Mouse (Mus musculus): ENCODE measurements around the gene Nlrp6. TPM values are rescaled to one million over a fixed set of nuclear protein-coding genes. Genes with fewer than 3 reads are reported as not detected.

The Nlrp6 gene
- not detected in 4 replicates for total RNA-seq (2023)

DNA sequence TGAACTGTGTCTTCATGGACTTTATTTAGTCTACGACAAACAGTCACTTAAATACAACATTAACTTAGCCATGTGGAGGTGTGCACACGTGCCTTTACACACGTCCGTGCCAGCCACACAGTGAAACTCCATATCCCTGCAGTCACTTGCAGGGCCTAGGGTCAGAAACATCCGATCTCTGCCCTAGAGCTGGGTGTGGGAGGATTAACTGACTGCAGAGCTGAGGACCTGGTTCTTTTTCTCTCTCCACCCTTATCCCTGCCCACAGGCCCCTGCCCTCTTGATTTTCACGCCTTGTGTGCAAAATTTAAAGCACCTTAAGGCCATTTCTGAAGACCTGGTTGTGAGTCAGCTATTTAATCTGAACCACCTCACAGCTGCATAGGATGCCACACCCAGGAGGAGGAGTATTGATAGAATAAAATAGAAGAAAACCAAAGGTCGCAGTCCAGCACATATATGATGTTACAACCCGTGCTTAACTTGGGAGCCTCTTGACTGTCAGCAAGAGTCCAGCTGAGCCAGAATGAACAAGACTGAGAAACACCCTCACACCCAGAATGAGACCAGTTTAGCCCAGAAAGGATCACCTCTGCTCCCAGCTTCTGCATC is at the start of gene Nlrp6:
Nlrp6 (plus strand) TSS at position 485 of the 612 bp plus-strand sequence.

DNA sequence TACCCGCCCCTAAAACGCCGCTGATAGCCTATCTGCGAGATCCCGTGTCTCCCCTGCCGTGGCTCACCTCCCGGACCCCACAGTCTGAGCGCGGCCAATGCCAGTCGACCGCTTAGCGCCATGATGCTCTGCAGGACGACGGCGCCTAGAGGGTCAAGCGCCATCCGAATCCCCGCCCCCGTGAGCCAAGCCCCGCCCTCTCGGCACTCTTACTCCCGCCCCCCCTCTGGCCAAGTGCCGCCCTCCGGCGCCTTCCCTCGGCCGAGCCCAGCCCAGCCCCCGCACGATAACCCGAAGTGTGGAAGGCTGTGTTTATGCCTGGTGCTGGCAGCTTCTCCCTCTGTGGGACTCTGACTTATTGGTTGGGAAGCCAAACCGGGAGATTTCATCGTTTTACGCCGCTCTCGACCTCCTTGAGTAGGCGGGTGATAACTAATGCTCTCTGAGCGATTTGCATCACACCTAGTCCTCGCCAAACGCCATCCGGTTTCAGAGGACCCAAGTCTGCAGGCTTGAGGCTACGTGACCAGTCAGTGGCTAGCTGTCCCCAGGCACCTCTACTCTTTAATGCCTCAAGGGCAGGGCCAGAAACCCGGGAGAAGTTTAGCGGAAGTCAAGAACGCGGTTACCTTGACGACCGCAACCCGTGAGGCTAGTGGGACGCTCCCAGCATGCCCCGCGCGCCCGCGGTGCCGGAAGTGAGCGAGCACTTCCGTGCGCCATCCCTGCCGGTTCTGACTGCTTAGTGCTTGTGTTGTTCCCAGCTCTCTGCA is 38.8 kb upstream of the Nlrp6 start, which contains the start of the genes Psmd13 and Sirt3:
Psmd13 (plus strand) TSS at position 273 of the 773 bp plus-strand sequence.
Sirt3 (minus strand) TSS at position 614 of the 773 bp plus-strand sequence.

DNA sequence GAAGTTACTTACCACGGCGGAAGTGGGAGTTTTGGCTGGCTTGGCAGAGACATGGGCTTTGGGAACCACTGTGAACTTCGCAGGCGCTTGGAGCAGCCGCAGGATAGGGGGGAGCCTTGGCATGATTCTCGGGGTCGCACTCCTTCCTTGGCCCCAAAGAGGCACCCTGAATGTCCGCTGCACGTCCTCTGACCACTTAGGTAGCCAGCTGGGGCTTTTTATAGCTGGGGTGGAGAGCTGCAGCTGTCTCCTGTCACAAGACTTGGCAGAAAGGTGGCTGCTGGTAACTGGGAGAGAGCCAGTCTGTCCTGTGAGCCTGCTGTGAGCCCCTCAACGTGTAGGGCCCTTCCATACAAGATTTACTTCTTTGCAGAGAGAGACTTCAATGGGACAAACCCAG is 20.5 kb upstream of the Nlrp6 start, which contains the start of gene Cox8b:
Cox8b (minus strand) TSS at position 227 of the 400 bp plus-strand sequence.

DNA sequence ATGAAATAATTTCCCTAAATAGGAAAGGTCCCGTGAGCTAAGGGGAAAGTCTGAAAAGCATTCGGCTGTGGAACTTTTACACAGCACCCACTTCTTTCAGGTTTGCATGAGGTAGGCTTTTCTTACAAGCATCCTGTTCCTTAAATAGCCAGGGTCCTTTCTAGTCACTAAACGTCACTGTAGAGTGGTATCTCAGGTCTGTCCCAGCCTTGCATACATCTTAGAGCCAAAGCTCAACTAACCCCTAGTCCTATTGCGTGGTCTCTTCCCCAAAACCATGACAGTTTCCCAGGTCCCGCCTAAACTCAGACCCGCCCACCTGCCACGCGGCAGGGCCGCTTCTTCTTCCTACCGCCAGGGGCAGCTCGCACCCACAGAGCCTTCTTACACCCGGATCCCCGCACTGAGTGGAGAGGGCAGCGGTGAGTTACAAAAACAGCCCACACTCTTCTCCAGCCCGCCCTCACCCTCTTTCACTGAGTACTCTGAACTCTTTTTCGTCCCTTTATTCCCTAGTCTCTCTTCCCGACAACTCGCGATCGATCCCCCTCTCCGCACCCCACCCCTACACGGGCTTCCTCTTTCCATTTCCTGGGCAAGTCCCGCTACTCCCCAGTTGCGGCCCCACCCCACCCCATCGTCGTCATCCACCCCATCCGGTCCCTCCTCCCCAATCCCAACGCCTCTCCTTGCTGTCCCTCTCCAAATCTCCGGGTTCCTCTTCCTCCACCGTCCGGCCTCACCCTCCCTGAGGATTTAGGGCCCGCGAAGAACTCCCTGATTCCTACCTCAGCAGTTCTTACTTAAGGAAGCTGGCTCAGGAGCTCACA is 20.7 kb downstream of the Nlrp6 start, which contains the start of gene Pgghg:
Pgghg (plus strand) TSS at position 170 of the 830 bp plus-strand sequence.

DNA sequence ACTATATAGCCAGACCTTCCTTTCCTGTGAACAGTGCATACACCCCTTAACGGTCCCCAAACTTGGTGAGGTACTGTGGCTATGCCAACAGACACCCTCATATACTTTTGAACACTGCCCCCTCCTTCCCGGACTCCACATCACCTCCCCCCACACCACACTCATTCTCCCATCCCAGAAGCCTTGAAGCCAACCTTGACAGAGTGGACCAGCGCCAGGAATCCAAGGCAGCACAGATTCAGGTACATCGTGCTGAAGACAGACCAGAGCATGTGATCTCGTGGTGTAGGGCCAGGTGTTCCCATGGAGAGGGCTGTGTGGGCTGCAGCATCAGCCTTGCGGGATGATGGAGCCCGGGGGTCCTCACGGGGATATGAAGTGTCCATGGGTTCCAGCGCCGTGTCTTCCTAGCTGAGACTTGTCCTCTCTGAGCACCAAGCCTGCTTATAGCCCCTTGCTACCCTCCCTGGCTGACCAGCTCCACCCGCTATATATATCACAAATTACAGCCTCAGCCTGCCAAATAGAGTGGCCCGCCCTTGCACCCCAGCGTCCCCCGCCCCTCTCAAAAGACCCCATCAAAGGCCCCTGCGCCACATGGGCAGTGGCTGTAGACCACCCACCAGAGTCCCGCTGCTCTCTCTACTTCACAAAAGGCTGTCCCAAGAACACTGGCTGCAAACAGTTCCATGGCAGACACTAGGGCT is 29.3 kb downstream of the Nlrp6 start, which contains the start of gene Ifitm5:
Ifitm5 (minus strand) TSS at position 468 of the 707 bp plus-strand sequence.

DNA sequence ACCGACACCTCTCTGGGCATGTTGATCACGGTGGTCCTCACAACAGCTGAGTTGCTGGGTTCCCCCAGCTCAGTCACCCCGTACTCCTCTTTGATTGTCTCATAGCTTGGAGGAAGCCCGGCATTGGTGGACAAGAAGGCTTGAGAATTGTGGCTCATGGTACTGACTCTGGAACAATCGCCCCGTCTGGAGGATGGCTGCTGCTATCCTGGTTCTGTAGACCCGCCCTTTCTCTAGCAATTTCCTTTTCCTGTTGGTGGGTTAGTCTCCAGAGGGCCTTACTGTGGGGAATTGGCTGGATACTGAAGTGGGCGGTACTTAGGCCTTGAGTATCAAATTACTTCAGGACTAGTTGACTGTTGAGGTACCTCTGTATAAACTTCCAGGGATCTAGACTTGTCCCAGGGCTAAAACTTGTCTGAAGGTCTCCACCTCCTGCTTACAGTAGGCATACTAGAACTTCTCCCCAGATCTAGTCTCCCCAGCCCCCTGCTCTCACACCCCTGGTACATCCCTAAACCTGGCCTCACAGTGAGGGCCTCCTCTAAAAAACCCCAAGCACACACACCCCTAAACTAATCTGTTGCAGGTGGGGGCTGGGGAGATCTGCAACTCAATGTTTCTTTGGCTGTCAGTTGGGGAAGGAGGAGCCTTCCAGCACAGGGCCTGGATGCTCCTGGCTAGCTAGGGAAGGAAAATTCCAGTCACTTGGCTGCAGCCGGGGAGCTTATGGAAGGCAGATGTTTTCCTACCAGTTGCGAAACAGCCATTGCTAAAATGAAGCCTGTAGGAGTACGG is 35.3 kb downstream of the Nlrp6 start, which contains the start of the genes Gm45717 and Ifitm2:
Gm45717 (minus strand) TSS at position 180 of the 798 bp plus-strand sequence.
Ifitm2 (minus strand) TSS at position 230 of the 798 bp plus-strand sequence.

DNA sequence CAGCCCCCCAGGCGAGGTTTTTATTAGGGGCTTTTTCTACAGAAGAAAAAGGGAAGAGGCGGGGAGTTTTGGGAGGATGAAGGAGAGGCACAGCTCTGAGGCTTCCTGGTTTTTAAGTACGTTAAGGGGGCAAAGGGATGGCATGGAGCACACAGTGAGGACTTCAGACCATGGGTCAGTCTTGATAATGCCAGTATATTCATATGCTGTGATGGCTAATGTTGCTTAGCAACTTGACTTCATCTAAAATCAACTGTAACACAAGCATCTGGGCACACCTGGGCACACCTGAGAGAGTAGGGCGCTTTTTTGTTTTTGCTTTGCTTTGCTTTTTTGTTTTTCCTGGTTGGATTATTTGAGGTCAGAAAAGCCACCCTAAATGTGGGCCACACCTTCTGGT is 46.2 kb downstream of the Nlrp6 start, which contains the start of gene Ifitm1:
Ifitm1 (plus strand) TSS at position 301 of the 400 bp plus-strand sequence.

Other genes starting within 250 kb of the Nlrp6 start
- not detected in 4 replicates for gene Olfr45, start 239.0 kb upstream of the Nlrp6 start, total RNA-seq (2023)
- not detected in 4 replicates for gene Olfr541, start 223.6 kb upstream of the Nlrp6 start, total RNA-seq (2023)
- gene Cyp2e1, start 157.2 kb upstream of the Nlrp6 start, total RNA-seq (2023): not detected in 4 replicates
- gene Syce1, start 133.1 kb upstream of the Nlrp6 start, total RNA-seq (2023): not detected in 4 replicates
- not detected in 4 replicates for gene Zfp941, start 98.7 kb upstream of the Nlrp6 start, total RNA-seq (2023)
- not detected in 4 replicates for gene Urah, start 85.9 kb upstream of the Nlrp6 start, total RNA-seq (2023)
- gene Scgb1c1, start 75.4 kb upstream of the Nlrp6 start, total RNA-seq (2023): not detected in 4 replicates
- not detected in 4 replicates for gene Odf3, start 73.1 kb upstream of the Nlrp6 start, total RNA-seq (2023)
- gene Gm45785, start 64.6 kb upstream of the Nlrp6 start, total RNA-seq (2023): not detected in 4 replicates
- 93.4 to 117 TPM (median 99.1 TPM) in 4 replicates for gene Ric8a, start 63.9 kb upstream of the Nlrp6 start, total RNA-seq (2023)
- gene Bet1l, start 63.3 kb upstream of the Nlrp6 start, total RNA-seq (2023): 18.9 to 23.9 TPM (median 22.0 TPM) in 4 replicates
- gene Psmd13, start 38.9 kb upstream of the Nlrp6 start, total RNA-seq (2023): 76.1 to 84.1 TPM (median 77.2 TPM) in 4 replicates
- gene Sirt3, start 38.6 kb upstream of the Nlrp6 start, total RNA-seq (2023): 7.3 to 10.8 TPM (median 8.6 TPM) in 4 replicates
- not detected in 4 replicates for gene Cox8b, start 20.5 kb upstream of the Nlrp6 start, total RNA-seq (2023)
- gene Pgghg, start 20.5 kb downstream of the Nlrp6 start, total RNA-seq (2023): 15.9 to 23.8 TPM (median 18.4 TPM) in 4 replicates
- gene Ifitm5, start 29.4 kb downstream of the Nlrp6 start, total RNA-seq (2023): not detected in 4 replicates
- not detected in 4 replicates for gene Gm45717, start 35.0 kb downstream of the Nlrp6 start, total RNA-seq (2023)
- gene Ifitm2, start 35.1 kb downstream of the Nlrp6 start, total RNA-seq (2023): 10.4 to 16.2 TPM (median 12.9 TPM) in 4 replicates
- 1.2 TPM in 1 of 4 replicates, not detected in the others for gene Ifitm1, start 46.3 kb downstream of the Nlrp6 start, total RNA-seq (2023)
- 3.2 to 7.5 TPM (median 4.5 TPM) in 4 replicates for gene Ifitm3, start 89.9 kb downstream of the Nlrp6 start, total RNA-seq (2023)
- 1.6 to 1.9 TPM in 2 of 4 replicates, not detected in the others for gene Ifitm6, start 97.0 kb downstream of the Nlrp6 start, total RNA-seq (2023)
- gene Gm17387, start 108.2 kb downstream of the Nlrp6 start, total RNA-seq (2023): not detected in 4 replicates
- not detected in 4 replicates for gene B4galnt4, start 140.2 kb downstream of the Nlrp6 start, total RNA-seq (2023)
- gene Pkp3, start 157.3 kb downstream of the Nlrp6 start, total RNA-seq (2023): 21.8 to 29.7 TPM (median 25.9 TPM) in 4 replicates
- gene Sigirr, start 179.7 kb downstream of the Nlrp6 start, total RNA-seq (2023): 32.1 to 49.7 TPM (median 39.6 TPM) in 4 replicates
- gene Ano9, start 196.9 kb downstream of the Nlrp6 start, total RNA-seq (2023): not detected in 4 replicates
- gene Ptdss2, start 201.5 kb downstream of the Nlrp6 start, total RNA-seq (2023): 8.0 to 9.8 TPM (median 9.4 TPM) in 4 replicates

Data from B cell, adult 62 days (primary cell).